Mouse (Mus musculus) hindbrain, embryonic 13.5 days (tissue): ENCODE results near the gene Kif26a. TPM values are rescaled to one million over a fixed set of nuclear protein-coding genes. Genes with fewer than 3 reads are reported as not detected.
A peak's percentile ranks its signal among the peaks of the same experiment; 100 is the strongest.

Experiments used
- ATAC-seq: fragments of 200-750 bp; cut with Nextera tagmentation; 2 replicates; pipeline ENCODE4 v1.8.0; 2017; ENCODE audit warnings: moderate TSS enrichment; ENCODE audit not compliant: low FRiP score
- H3K27ac ChIP-seq: fragments of 300-500 bp; sonication (generic); 2 replicates; pipeline ENCODE4 v1.5.1; 2015; ENCODE audit warnings: inconsistent platforms, mild to moderate bottlenecking, moderate library complexity
- H3K27me3 ChIP-seq: fragments of 300-500 bp; sonication (generic); 2 replicates; pipeline ENCODE4 v1.6.1; 2015; ENCODE audit warnings: mild to moderate bottlenecking, inconsistent platforms
- H3K36me3 ChIP-seq: fragments of 300-500 bp; sonication (generic); 2 replicates; pipeline ENCODE4 v1.6.1; 2015; ENCODE audit warnings: mild to moderate bottlenecking, inconsistent platforms
- H3K4me1 ChIP-seq: fragments of 300-500 bp; sonication (generic); replicated peaks from 2 replicates; pipeline ENCODE4 v1.6.1; 2015; ENCODE audit warnings: inconsistent platforms
- H3K4me2 ChIP-seq: fragments of 300-500 bp; sonication (generic); 2 replicates; pipeline ENCODE4 v1.6.1; 2015; ENCODE audit warnings: inconsistent platforms, mild to moderate bottlenecking, moderate library complexity
- H3K4me3 ChIP-seq: fragments of 300-500 bp; sonication (generic); 2 replicates; pipeline ENCODE4 v1.5.1; 2015; ENCODE audit warnings: mild to moderate bottlenecking, inconsistent platforms
- H3K9ac ChIP-seq: fragments of 300-500 bp; sonication (generic); 2 replicates; pipeline ENCODE4 v1.6.1; 2015; ENCODE audit warnings: mild to moderate bottlenecking, inconsistent platforms
- H3K9me3 ChIP-seq: fragments of 300-500 bp; sonication (generic); 2 replicates; pipeline ENCODE4 v1.6.1; 2016; ENCODE audit warnings: inconsistent platforms
- WGBS: fragments of 180-500 bp; shearing (Covaris S2); methylation state at CpG from one replicate; pipeline ENCODE4 v1.1.7; 2015; 5-methylcytosine and 5-hydroxymethylcytosine counted together
- microRNA counts: library from miRNA; unstranded; fragments of <30 nt; microRNA quantifications from one replicate; lab custom pipeline; 2016
- microRNA-seq: library from miRNA; unstranded; fragments of <30 nt; microRNA quantifications from one replicate; pipeline ENCODE4, GENCODE M21; 2016
- polyA plus RNA-seq: library from polyadenylated mRNA; unstranded; fragments of >200 nt; fragmentation: Nextera tagmentation; extraction: Ambion mirVana; gene quantifications from 2 replicates; pipeline ENCODE4 v1.2.1, GENCODE M21; 2015

Gene Kif26a
- polyA plus RNA-seq, 1 experiment from 2014 or later: 3.8 TPM

GRCm38 (mm10) chr12:112230196-112230595 lies 84.2 kb downstream of the Kif26a start:
- Histone ChIP-seq H3K9ac (no peak overlapping the region), H3K27ac (no peak overlapping the region), H3K4me2 (no peak overlapping the region), H3K4me3 (no peak overlapping the region), H3K4me1 (peaks cover 26% of the 10 kb centered on the region), H3K27me3 (0 out of 2 replicates have a peak, but pooled peaks cover 24% of the 10 kb centered on the region), H3K9me3 (no peaks in the 10 kb centered on the region), H3K36me3 (no peaks in the 10 kb centered on the region)
- ATAC-seq: no peak
- WGBS: 83% methylated on average over 2 of the region's 2 CpGs

MicroRNAs within 50 kb of the gene (microRNA counts, 519-probe panel; counts per million panel counts)
- 2,726 counts per million, percentile 26 among the panel's probes with 10 or more counts for microRNA mmu-miR-203 (lab: Ali Mortazavi, UCI)

Small RNAs within 50 kb of the gene (microRNA-seq; reads per million reads assigned to microRNA genes)
- gene Mir203 (547 reads per million, percentile 71 among the genes with 10 or more reads in this experiment), gene Mir3073a (not detected), gene Mir3073b (not detected)

Other genes with a start within 250 kb of the Kif26a start
- 23.0 and 25.5 TPM in 2 replicates for gene Ppp1r13b, start 238.1 kb upstream of the Kif26a start, polyA plus RNA-seq
- 734 and 738 TPM in 2 replicates for gene Atp5mpl, start 179.2 kb upstream of the Kif26a start, polyA plus RNA-seq
- 0.38 and 0.48 TPM in 2 replicates for gene Tdrd9, start 174.6 kb upstream of the Kif26a start, polyA plus RNA-seq
- gene Rd3l, start 164.9 kb upstream of the Kif26a start, polyA plus RNA-seq: not detected in 2 replicates
- 0.27 and 1.1 TPM in 2 replicates for gene Aspg, start 39.5 kb upstream of the Kif26a start, polyA plus RNA-seq